Mouse (Mus musculus) layer of hippocampus, postnatal 14 days (tissue): ENCODE measurements around the gene Rd3. TPM values are rescaled to one million over a fixed set of nuclear protein-coding genes. Genes with fewer than 3 reads are reported as not detected.
A peak's percentile ranks its signal among the peaks of the same experiment; 100 is the strongest.

Experiments used
- DNase-seq, 2 experiments: peaks; one replicate each; pipeline ENCODE4 v3.0.0; 2021 to 2022; ENCODE audit warnings: low spot score in 2 of 2, mixed read lengths in 1 of 2
- long read RNA-seq, 2 experiments: library from polyadenylated mRNA; stranded (forward); transcript quantifications; one replicate each; pipeline ENCODE4 v2.0.0; 2021
- total RNA-seq, 2 experiments: library from RNA; stranded (reverse); gene quantifications; 2 replicates each; pipeline ENCODE4 v1.2.3; 2021

Rd3 gene
- total RNA-seq: 1 to 10 TPM in 1 of 2 experiments, under 1 TPM in 1; 0.19 to 1.4 TPM
- long read RNA-seq, experiment 1: 0 reads
- long read RNA-seq, experiment 2, partial matches to known transcripts: 0 of 2 reads
- long read RNA-seq, experiment 2, other reads (novel, unspliced or antisense): 1 of 2 reads

DNA sequence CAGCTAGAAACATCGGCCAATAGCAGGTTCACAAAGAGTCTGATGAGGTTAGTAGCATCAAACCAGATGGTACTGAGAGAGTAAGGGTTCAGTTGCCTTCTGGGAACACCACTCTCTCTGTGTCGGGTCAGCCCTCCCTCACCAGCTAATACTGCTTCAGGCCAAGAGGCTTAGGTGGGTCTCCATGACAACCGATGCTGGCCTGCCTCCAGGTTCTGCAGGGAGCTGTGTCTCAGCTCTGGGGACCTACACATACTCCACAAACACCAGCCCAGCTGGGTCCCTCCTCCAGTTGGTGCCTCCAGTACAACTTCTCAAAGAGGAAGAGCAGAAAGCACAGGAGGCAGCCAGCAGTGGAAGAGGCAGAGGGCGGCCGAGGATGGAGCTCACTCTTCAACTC is at the start of gene Rd3:
TSS of gene Rd3 (plus strand) at position 184 of the 400 bp plus-strand sequence.
- no peak for DNase-seq

DNA sequence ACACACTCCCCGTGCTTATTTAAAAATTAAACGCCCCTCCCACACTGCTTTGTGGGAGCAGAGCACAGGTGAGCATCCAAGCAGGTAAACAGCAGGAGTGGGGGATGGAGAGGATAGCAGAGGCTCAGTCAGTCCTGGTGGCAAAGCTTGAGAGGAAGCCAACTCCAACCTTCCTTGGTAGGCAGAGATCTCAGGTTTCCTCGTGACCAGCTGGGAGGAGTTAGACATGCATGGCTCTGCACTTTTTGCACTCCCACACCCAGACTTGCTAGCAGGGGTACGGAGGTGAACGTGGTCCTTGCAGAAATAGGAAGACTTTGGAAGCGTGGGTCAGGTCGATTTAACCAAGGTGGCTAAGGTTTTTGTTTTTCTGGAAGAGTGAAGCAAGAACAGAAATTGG is 48.8 kb upstream of the Rd3 start:
- DNase-seq: no peak

DNA sequence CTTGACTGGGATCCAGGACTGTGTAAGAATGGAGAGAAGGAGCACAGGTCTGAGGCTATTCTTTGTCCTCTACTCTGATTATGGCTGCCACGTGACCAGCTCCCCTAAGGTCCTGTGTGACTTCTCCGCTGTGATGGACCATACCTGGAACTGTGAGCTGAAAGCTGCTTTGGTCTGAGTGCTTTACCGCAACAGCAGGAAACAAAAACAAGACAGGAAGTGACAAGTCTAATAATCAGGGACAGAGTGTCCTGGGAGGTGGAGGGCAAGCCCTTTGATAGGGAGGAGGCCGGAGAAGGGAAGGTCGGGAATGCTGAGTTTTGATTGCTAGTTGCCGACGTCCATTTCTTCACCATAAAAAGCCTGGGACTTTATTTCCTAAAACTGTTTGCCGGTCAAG is 48.1 kb upstream of the Rd3 start:
- no peak for DNase-seq

DNA sequence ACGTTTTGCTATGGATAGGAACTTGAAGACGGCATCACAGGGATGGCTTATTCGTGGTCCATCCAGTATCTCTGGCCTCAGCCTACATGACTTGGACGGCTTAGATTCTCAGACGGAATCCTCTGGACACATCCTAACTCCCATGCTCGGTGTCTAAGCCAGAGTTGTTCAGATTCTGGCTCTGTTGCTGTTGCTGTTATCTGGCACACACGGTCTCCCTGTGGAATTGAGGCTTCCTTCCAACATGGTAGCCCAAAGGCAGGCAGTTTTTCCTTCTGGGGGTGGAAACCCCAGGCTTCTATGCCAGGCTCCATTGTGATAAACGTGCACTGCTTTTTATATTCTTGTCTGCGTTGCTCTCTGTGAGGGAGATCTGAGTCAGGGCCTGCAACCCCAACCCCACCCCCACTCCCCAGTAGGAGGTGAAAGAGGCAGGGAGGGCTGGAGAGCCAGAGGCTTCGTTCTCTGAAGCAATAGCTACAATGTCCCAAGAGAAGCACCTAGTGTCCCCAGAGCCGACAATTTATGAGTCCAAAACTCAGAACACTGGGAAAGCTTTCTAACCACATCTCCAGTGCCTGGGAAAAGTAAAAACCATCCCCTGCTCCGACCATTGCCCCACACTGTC is 47.2 kb upstream of the Rd3 start:
- no peak for DNase-seq

DNA sequence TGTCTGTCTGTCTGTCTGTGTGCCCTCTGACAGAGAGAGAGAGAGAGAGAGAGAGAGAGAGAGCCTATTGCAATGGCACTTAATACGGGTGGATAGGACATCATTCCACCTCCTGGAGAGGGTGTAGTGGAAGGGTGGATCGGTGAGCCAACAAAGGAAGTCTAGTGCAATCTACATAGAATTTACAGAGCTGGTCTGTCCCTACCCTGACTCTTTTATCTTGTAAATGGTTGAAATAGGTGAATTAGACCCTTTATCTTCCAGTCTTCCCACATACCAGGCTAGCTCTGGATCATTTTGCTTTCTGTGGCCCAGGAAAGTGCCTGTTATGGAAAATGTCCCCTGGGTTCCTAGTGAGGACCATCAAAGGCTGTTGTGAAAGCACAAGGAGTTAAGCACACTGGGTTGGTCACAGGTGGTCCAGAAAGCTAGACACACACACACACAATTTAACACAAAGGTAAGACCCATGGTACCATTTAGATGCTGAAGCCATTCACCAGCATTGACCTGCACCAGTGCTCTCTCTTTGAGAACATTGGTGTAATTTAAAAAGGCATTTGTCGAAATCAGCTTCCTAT is 46.6 kb upstream of the Rd3 start:
- no peak for DNase-seq

DNA sequence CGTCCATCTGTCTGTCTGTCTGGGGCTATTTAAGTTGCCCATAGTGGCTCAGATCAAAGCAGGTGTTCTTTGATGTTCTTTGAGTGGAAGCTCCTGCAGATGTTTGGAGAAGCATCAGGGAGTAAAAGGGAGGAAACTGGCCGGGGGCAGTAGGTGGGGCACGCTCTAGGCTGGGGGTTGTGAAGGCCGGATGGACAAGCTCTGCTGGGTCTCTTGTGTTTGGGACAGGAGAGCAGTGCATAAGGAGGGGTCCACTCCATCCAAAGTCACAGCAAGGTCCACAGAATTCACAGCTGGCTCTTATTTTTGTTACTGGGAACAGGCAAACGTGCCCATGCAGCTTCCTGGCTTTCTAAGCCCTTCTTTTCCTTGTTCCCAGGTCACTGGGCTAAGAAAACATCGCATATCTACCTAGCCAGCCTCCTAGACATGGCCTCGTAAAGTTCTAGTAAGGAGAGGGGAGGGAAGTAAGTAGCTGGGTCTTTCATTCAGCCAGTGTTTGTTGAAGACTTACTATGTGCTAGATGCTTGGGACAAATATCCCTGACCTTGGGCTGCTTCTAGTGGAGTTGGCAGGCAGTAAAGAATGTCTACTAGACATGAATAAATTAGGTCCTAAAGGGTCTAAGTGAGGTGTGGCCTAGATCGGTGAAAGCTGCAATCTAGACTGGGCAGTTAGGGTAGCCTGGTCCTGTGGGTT is 44.7 kb upstream of the Rd3 start:
- no peak for DNase-seq

DNA sequence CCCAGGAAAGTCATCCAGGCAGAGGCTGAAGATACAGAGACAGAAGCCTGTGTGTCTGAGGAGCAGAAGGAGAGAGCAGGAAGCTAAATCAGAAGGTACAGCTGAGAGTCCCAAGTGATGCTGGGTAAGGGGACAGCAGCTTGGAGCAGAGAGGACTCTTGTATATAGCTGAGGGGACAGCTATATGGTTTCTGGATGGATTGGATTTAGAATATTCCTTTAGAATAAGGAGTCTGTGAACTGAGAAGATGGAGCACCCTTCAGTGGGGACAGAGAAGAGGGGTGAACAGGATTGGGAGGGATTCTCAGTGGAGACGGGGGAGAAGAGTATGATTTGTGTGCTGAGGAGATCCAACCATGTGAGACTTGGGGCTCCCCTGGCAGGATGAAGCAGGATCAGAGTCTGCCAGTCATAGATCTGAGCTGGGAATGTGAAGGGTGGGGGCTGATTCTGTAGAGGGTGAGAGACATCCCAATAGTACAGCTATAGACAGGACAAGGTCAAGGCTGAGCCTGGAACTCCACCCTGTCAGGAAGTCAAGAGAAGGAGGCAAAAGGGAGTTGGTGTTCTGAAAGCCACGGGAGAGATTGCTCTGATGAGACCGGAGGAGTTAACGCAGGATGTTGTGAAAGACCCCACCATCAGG is 44.1 kb upstream of the Rd3 start:
- no peak for DNase-seq

DNA sequence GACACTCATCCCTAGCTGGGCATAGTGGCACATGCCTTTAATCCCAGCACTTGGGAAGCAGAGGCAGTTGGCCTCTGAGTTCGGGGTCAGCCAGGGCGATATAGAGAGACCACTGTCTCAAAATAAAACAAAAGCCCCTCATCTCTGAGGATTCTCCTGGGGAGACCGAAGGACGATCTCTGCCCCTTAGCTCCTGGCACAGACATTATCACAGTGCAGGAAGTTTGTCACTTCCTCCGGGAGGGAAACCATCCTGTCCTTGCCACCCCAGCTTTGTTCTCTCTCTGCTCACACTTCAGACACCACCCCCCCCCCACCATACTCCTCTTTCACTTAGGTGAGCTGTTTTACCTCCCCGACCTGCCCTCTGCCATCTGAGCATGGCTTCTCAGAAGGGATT is 33.5 kb upstream of the Rd3 start:
- DNase-seq: no peak

DNA sequence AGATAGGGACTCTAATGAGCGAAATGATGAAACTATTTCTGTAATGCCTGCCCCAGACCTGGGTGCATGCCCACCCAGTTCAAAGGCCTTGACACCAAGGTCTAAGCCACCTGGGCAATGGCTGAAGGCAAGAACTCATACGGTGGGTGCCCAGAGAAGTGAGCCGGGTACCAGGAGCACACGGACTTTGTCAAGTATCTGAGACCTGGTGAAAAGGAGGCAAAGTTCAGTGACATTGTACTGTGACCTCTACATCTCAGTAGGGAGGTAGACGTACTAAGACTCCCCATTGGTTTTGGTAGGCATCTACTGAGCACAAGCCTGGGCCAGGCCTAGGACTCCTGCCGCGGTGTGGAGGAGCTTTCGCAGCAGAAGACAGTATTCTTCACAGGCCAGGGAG is 31.8 kb upstream of the Rd3 start:
- no peak for DNase-seq

DNA sequence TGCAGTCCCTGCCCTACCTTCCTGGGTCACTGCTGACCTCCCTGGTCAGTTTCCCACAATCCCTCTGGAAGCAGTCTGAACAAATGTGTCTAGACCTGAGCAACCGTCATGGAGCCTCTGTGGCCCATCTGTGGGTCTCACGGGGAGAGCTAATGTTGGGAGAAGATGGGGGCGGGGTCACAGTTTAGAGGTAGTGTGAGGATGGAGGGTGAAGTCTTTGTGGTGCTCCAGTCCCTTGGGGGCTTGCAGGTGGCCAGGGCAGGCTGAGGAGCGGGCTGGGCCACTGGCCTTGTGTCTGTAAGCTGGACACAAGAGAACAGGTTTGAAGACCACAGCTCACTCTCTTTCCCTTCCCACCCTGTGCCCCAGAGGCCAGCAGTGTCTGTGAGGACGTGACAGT is 31.4 kb upstream of the Rd3 start:
- no peak for DNase-seq

DNA sequence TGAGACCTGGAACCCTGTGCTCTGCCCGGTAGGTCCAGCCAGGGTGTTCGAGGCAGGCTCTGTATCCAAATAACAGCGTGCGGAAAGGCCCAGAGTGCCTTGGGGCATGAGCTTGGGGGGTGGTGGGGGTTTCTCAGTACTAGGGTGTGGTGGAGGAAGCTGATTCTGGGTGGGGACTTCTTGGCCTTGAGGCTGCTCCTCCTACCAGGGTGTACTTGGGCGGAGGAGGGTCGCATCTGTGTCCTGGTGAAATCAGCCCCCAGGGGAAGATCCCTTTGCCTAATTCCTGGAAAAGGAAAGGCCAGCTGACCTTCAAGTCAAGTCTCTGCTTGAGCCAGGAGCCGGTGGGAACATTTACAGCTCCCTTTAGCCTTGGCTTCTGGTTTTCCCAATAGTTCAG is 30.9 kb upstream of the Rd3 start:
- DNase-seq: no peak

DNA sequence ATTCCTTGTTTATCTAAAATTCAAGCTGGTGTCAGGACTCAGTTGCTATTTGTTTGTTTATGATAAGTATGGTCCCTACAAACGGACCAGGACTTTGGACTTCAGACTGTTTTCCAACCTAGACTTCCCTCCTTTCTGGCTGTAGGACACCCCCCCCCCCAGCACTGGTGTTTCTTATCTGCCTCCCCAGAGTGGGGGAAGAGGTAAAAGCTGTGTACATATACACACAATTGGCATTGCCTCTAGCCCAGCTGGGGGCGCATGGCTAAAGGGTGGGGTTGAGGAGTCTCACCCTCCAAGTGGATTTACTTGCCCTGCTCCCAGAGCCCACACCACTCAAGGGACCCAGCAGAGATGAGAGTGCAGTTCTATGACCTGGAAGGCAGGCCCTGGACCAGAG is 30.3 kb upstream of the Rd3 start:
- DNase-seq: no peak

DNA sequence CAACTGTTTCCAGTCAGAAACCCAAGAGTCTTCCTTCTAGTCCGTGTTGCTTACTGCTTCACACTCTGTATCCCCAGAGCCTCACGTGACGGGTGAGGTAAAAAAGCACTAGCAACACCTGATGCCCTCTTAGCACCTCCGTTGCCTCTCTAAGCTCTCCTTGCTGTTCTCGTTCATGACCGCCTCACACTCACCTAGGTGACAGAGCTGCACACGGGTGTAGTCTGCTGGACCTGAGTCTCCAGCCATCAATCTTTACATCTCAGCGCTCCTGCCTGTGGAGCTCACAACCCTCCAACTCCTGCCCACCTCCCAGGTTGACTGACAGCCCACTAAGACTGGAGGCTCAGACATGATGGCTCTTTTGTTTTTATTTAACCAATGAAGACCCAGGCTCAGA is 29.4 kb upstream of the Rd3 start:
- DNase-seq: no peak

DNA sequence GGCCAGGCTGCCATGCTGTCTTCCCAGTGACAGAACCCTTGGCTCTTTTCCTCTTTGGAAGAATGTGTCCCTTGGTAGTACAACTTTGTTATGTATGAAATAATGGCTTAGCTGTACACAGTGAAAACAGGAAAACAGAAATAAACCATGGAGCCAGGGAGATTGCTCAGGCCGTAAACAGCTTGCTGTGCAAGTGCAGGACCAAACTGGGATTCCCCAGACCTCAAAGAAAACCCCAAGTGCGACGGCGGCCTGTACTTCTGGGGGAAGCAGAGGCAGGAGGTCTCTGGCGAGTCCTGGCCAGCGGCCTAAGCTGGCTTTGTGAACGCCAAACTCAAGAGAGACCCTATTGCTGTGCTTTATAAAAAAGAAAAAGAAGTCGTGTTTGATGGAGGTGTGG is 28.6 kb upstream of the Rd3 start:
- DNase-seq: no peak

DNA sequence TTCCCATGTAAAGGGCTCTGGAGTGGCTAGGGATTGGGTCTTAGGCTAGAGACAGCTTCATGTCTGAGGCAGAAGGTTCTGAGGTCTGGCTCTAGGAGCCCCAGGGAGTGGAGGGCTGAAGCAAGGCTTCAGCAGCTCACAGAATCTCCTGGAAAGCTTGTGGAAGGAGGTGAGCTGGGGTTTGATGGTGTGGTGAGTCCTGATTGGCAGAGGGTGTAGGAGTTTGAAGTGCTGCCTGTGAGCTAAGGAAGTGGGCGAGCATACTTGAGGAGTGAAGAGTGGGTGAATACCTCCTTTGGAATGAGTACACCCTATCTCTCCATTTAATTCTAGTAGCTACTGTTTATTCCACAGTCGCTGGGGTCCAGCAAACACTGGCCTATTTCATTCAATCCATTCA is 26.6 kb upstream of the Rd3 start:
- no peak for DNase-seq

DNA sequence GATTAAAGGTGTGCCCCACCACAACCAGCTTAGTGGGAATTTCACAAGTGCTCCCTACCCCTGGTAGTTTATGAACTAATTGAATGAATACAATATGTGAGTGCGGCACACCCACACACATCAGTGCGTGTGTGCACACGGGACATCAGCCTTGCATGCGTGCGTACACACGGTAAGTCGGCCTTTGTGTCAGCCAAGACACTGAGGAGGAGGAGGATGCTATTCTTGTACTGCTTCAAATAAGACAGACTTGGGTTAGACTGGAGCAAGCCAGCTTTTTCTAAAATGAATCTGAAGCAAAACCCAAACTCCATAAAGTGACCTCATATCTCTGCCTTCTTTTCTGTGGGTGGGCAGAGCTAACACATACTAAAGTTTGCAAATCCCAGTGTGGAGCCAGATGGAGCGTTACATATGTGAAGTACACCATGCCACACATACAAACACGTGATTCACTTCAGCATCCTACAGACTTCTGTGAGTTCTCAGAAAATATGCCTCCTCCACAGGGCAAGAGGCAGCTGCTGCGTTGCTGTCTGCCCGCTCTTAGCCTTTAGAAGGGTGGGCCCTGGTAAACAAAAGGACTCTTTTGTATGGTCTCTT is 24.3 kb upstream of the Rd3 start:
- DNase-seq: peak in 1 of 2 experiments; percentile 61

DNA sequence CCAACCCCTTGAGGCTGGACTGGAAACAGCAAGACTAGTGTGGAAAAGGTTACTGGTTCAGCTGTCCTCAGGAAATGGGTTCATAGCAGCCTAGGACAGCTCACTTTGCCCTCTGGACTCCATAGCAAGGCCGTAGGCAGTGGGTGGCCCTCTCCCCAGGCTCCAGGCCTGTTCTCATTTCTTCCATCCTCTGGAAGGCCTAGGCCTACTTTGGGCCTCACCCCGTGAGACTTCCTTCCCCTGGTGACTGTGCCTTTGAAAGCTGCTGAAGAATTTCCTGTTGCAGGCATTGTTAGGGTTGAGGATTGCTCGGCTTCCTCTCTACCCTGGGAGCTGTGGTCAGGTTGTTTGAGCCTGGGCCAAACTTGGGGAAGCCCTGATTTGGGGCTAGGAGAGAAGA is 22.1 kb upstream of the Rd3 start:
- DNase-seq: no peak

DNA sequence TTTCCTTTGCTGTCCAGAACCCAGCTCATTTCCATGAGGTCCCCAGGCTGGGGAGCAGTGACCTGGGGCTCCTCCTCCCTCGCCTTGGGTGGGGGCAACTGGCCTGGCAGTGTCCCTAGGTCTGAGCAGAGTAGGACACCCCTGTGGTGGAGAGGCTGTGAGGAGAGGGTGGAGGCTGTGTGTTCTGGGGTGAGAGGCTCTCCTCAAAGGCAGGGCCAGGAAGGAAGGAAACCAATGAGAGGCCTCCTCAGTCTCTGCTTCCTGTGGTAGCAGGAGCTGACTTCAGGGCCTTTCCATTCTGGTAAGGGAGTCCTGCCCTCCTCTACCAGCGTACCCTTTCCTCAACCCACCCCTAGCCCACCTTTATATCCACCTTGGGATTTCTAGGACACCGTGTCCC is 20.9 kb upstream of the Rd3 start:
- no peak for DNase-seq

DNA sequence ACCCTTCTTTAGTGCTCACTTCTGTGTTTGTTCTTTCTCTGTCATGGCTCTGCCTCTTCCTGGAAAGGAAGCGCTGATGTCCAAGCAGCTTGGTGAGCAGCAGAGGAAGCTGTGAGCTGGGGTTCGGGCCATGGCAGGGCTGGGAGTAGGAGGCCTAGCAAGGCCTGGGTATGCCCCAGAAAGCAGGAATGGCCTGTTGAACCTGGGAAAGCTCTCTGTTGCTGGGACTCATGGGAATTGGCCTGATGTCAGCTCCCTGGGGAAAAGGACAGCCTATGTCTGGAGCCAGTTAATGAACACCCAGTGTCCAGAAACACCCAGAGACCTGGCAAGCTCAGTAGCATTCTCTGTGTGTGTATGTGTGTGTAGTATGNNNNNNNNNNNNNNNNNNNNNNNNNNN is 20.3 kb upstream of the Rd3 start:
- no peak for DNase-seq

DNA sequence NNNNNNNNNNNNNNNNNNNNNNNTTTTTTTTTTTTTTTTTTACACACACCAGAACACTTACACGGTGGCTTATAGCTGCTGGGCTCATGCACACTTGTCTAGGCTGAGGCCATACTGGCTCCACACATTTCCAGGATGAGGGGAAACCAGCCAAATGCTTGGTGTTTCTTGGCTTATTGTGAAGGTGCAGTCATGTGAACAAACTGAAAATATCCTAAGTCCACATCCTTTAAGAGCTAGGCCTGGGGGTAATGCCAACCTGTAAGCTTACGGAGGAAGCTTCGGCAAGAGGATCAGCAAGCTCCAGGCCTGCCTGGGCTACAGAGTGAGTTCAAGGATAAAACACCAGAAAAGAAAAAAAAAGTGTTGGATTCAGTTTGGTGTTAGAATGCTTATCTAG is 19.8 kb upstream of the Rd3 start:
- DNase-seq: no peak

DNA sequence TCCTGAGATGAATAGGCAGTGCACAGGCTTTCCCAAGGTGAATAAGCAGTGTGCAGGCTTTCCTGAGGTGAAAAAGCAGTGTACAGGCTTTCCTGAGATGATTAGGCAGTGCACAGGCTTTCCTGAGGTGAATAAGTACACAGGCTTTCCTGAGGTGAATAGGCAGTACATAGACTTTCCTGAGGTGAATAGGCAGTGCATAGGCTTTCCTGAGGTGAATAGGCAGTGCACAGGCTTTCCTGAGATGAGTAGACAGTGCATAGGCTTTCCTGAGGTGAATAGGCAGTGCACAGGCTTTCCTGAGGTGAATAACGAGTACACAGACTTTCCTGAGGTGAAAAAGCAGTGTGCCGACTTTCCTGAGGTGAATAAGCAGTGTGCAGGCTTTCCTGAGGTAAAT is 16.2 kb upstream of the Rd3 start:
- no peak for DNase-seq

DNA sequence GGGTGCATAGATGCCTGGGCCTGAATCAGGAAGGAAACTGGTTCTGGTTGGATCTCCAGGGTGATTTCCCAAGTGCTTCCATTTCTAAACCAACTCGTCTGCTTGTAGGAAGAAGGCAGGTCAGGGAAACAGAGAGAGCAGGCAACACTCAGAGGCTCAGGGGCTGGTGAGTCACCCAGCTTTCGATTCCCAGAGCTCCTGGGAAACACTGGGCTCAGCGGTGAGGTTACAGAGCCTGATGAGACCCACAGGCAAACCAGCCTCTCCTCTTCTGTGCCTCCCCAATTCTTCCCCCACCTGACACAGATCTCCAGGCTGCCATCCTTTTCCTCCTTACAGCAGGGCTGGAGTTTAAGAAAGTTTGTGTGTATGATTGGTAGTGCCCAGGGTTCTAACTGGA is 13.8 kb upstream of the Rd3 start:
- no peak for DNase-seq
